ENCODE assay signal across 9 mouse cellular contexts in the genomic region with DNA sequence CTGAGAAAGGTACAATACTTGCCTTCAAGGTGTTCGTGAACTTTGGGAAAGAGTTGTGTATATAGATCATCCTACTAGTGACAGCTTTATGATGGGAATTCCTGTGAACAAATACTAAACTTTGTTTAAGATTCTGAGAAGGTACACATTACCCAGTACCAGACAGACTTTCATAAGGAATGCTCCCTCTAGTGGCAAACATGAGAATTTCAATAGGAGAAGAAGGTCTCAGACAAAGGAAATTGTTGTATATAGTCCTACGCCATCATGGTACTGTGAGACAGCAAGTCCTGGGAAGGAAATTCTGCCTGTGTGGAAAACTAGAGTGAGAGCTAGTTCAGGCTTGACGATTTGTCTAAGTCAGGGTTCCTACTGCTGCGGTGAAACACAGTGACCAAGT.
DNase-seq lines count a peak whose midpoint lies in the region; TF ChIP-seq lines count a peak whose summit lies in the region.
"Had no signal": no experiment of that assay in that cellular context is flagged by ENCODE, and none has a peak within 500 bp of the region (broad histone marks: within the 10 kb centered on the region; RNA-seq: fewer than 3 reads in every experiment).

No protein-coding gene starts in this region.

- H3K36me3 ChIP-seq in limb, embryonic 10.5 days: no peaks in the 10 kb centered on the region

- H3K9me3 ChIP-seq in limb, embryonic 10.5 days (replicated peaks): no peaks in the 10 kb centered on the region

- 88% methylated on average over 4 of the region's 4 CpGs for WGBS in limb, embryonic 10.5 days

- no peak overlapping the region for H3K27ac ChIP-seq in left cerebral cortex, adult 2 months
- peak overlapping the region; percentile 25; the same call in 1 of the 2 replicates for H3K27ac ChIP-seq in limb, embryonic 10.5 days

- no peak for DNase-seq in left cerebral cortex, adult 2 months (ENCODE audit: extremely low spot score in 1 of 2, low spot score in 2 of 2)
- DNase-seq in left cerebral cortex, adult 9 months (ENCODE audit: low spot score in 2 of 2): no peak
- DNase-seq in ES-CJ7 (ENCODE audit: low read depth, low spot score): peak; percentile 46
- peak; percentile 26 for DNase-seq in adipocyte (ENCODE audit: low spot score)
- DNase-seq in limb, embryonic 10.5 days (ENCODE audit: low spot score): no peak
- no peak for DNase-seq in right cerebral cortex, postnatal 25 days
- DNase-seq in T-cell, adult 2 months (ENCODE audit: low spot score): no peak
- DNase-seq: adrenal gland, postnatal 10 days; layer of hippocampus, adult 9-11 months had no signal

- intact Hi-C loops in left cerebral cortex, adult 2 months (cut with DNase I): no loop called here

- no peaks in the 10 kb centered on the region for H3K27me3 ChIP-seq in limb, embryonic 10.5 days (ENCODE audit: low read depth, poor library complexity, severe bottlenecking)

- no peaks in the 10 kb centered on the region for H3K4me1 ChIP-seq in limb, embryonic 10.5 days

- no peak overlapping the region for H3K4me3 ChIP-seq in left cerebral cortex, adult 2 months
- H3K4me3 ChIP-seq in limb, embryonic 10.5 days: no peak overlapping the region

- peak; percentile 74 for TF ChIP-seq CTCF in left cerebral cortex, adult 2 months (IDR thresholded peaks at IDR 0.05)

Comparison
In these comparisons a context has a peak if more than half of its experiments do, and no peak if none do; other contexts are left out.
1. DNase-seq: peak in ES-CJ7 (single experiment) and adipocyte (single experiment); none in left cerebral cortex, adult 2 months (0 of 2), left cerebral cortex, adult 9 months (0 of 2), limb, embryonic 10.5 days (single experiment), right cerebral cortex, postnatal 25 days (single experiment) and T-cell, adult 2 months (single experiment).